Mouse (Mus musculus): Measurements from ENCODE around the gene Pxn. TPM values are rescaled to one million over a fixed set of nuclear protein-coding genes. Genes with fewer than 3 reads are reported as not detected.

Pxn gene
- polyA plus RNA-seq, 1 experiment from 2014 or later, result 20.6 TPM

- Histone ChIP-seq H3K4me3 (replicated peaks; ENCODE audit: low read length) (peak overlapping the region; percentile 84), H3K27me3 (replicated peaks; ENCODE audit: control insufficient read depth, insufficient read depth, low read length) (no peaks in the 10 kb centered on the region), H3K36me3 (ENCODE audit: control insufficient read depth, insufficient read depth) (no peaks in the 10 kb centered on the region), H3K27ac (ENCODE audit: low read length) (no peak overlapping the region), H3K4me2 (ENCODE audit: low read length) (peak overlapping the region; percentile 87), H3K9ac (replicated peaks; ENCODE audit: low read depth, low read length) (peak overlapping the region; percentile 89), H3K4me1 (replicated peaks; ENCODE audit: control insufficient read depth, insufficient read depth, low read length) (peaks cover 32% of the 10 kb centered on the region), H3K9me3 (ENCODE audit: control insufficient read depth, low read length) (no peaks in the 10 kb centered on the region)
- ATAC-seq, result no peak
- WGBS, result 27% methylated on average over 12 of the region's 12 CpGs
Measured at GRCm38 (mm10) chr5:115507267-115507980, 948 bp downstream of the Pxn start.

- peak overlapping the region; percentile 89 for H3K9ac ChIP-seq (replicated peaks; ENCODE audit: low read depth, low read length)
- no peaks in the 10 kb centered on the region for H3K9me3 ChIP-seq (ENCODE audit: control insufficient read depth, low read length)
- 33% methylated on average over 18 of the region's 18 CpGs for WGBS
- no peak overlapping the region for H3K27ac ChIP-seq (ENCODE audit: low read length)
- peak overlapping the region; percentile 87 for H3K4me2 ChIP-seq (ENCODE audit: low read length)
- no peaks in the 10 kb centered on the region for H3K27me3 ChIP-seq (replicated peaks; ENCODE audit: control insufficient read depth, insufficient read depth, low read length)
- peak overlapping the region; percentile 84 for H3K4me3 ChIP-seq (replicated peaks; ENCODE audit: low read length)
- H3K4me1 ChIP-seq (replicated peaks; ENCODE audit: control insufficient read depth, insufficient read depth, low read length), result peaks cover 32% of the 10 kb centered on the region
- ATAC-seq, result no peak
- no peaks in the 10 kb centered on the region for H3K36me3 ChIP-seq (ENCODE audit: control insufficient read depth, insufficient read depth)
Measured at GRCm38 (mm10) chr5:115507981-115508858, 1.7 kb downstream of the Pxn start.

GRCm38 (mm10) chr5:115508859-115509147 lies 2.3 kb downstream of the Pxn start:
- no peaks in the 10 kb centered on the region for H3K9me3 ChIP-seq (ENCODE audit: control insufficient read depth, low read length)
- ATAC-seq, result no peak
- no peaks in the 10 kb centered on the region for H3K36me3 ChIP-seq (ENCODE audit: control insufficient read depth, insufficient read depth)
- peak overlapping the region; percentile 87 for H3K4me2 ChIP-seq (ENCODE audit: low read length)
- H3K9ac ChIP-seq (replicated peaks; ENCODE audit: low read depth, low read length), result peak overlapping the region; percentile 89
- 36% methylated on average over 10 of the region's 10 CpGs for WGBS
- peak overlapping the region; percentile 84 for H3K4me3 ChIP-seq (replicated peaks; ENCODE audit: low read length)
- no peaks in the 10 kb centered on the region for H3K27me3 ChIP-seq (replicated peaks; ENCODE audit: control insufficient read depth, insufficient read depth, low read length)
- peaks cover 32% of the 10 kb centered on the region for H3K4me1 ChIP-seq (replicated peaks; ENCODE audit: control insufficient read depth, insufficient read depth, low read length)
- H3K27ac ChIP-seq (ENCODE audit: low read length), result no peak overlapping the region

- Histone ChIP-seq H3K9ac (replicated peaks; ENCODE audit: low read depth, low read length) (no peak overlapping the region; the same call in 1 of the 2 replicates), H3K27me3 (replicated peaks; ENCODE audit: control insufficient read depth, insufficient read depth, low read length) (no peaks in the 10 kb centered on the region), H3K36me3 (ENCODE audit: control insufficient read depth, insufficient read depth) (no peaks in the 10 kb centered on the region), H3K4me1 (replicated peaks; ENCODE audit: control insufficient read depth, insufficient read depth, low read length) (peaks cover 32% of the 10 kb centered on the region), H3K9me3 (ENCODE audit: control insufficient read depth, low read length) (no peaks in the 10 kb centered on the region), H3K27ac (ENCODE audit: low read length) (peak overlapping the region; percentile 3; the same call in 1 of the 2 replicates), H3K4me3 (replicated peaks; ENCODE audit: low read length) (no peak overlapping the region), H3K4me2 (ENCODE audit: low read length) (peak overlapping the region; percentile 87)
- 21% methylated on average over 15 of the region's 15 CpGs for WGBS
- peak; percentile 27; the same call in 1 of the 2 replicates for ATAC-seq
Measured at GRCm38 (mm10) chr5:115509321-115509761, 2.9 kb downstream of the Pxn start.

GRCm38 (mm10) chr5:115509790-115510689 lies 3.6 kb downstream of the Pxn start:
- Histone ChIP-seq H3K4me2 (ENCODE audit: low read length) (no peak overlapping the region), H3K36me3 (ENCODE audit: control insufficient read depth, insufficient read depth) (no peaks in the 10 kb centered on the region), H3K9me3 (ENCODE audit: control insufficient read depth, low read length) (no peaks in the 10 kb centered on the region), H3K4me3 (replicated peaks; ENCODE audit: low read length) (no peak overlapping the region), H3K4me1 (replicated peaks; ENCODE audit: control insufficient read depth, insufficient read depth, low read length) (peaks cover 38% of the 10 kb centered on the region), H3K27me3 (replicated peaks; ENCODE audit: control insufficient read depth, insufficient read depth, low read length) (no peaks in the 10 kb centered on the region), H3K27ac (ENCODE audit: low read length) (peak overlapping the region; percentile 3; the same call in 1 of the 2 replicates), H3K9ac (replicated peaks; ENCODE audit: low read depth, low read length) (no peak overlapping the region; the same call in 1 of the 2 replicates)
- no peak for ATAC-seq
- WGBS, result 55% methylated on average over 15 of the region's 15 CpGs

GRCm38 (mm10) chr5:115512375-115512774 lies 5.9 kb downstream of the Pxn start:
- Histone ChIP-seq H3K9me3 (ENCODE audit: control insufficient read depth, low read length) (no peaks in the 10 kb centered on the region), H3K27ac (ENCODE audit: low read length) (no peak overlapping the region), H3K27me3 (replicated peaks; ENCODE audit: control insufficient read depth, insufficient read depth, low read length) (no peaks in the 10 kb centered on the region), H3K4me3 (replicated peaks; ENCODE audit: low read length) (no peak overlapping the region), H3K4me2 (ENCODE audit: low read length) (no peak overlapping the region), H3K4me1 (replicated peaks; ENCODE audit: control insufficient read depth, insufficient read depth, low read length) (peaks cover 38% of the 10 kb centered on the region), H3K9ac (replicated peaks; ENCODE audit: low read depth, low read length) (no peak overlapping the region), H3K36me3 (ENCODE audit: control insufficient read depth, insufficient read depth) (no peaks in the 10 kb centered on the region)
- ATAC-seq, result no peak
- 93% methylated on average over 7 of the region's 7 CpGs for WGBS

- ATAC-seq, result no peak
- Histone ChIP-seq H3K4me1 (replicated peaks; ENCODE audit: control insufficient read depth, insufficient read depth, low read length) (peaks cover 29% of the 10 kb centered on the region), H3K4me3 (replicated peaks; ENCODE audit: low read length) (no peak overlapping the region), H3K27me3 (replicated peaks; ENCODE audit: control insufficient read depth, insufficient read depth, low read length) (no peaks in the 10 kb centered on the region), H3K4me2 (ENCODE audit: low read length) (no peak overlapping the region), H3K27ac (ENCODE audit: low read length) (no peak overlapping the region), H3K36me3 (ENCODE audit: control insufficient read depth, insufficient read depth) (no peaks in the 10 kb centered on the region), H3K9me3 (ENCODE audit: control insufficient read depth, low read length) (no peaks in the 10 kb centered on the region), H3K9ac (replicated peaks; ENCODE audit: low read depth, low read length) (no peak overlapping the region)
- 97% methylated on average over 14 of the region's 14 CpGs for WGBS
Measured at GRCm38 (mm10) chr5:115513246-115513645, 6.8 kb downstream of the Pxn start.

GRCm38 (mm10) chr5:115513721-115514120 lies 7.2 kb downstream of the Pxn start:
- H3K36me3 ChIP-seq (ENCODE audit: control insufficient read depth, insufficient read depth), result no peaks in the 10 kb centered on the region
- H3K4me2 ChIP-seq (ENCODE audit: low read length), result no peak overlapping the region
- no peak for ATAC-seq
- WGBS, result 95% methylated on average over 16 of the region's 16 CpGs
- H3K4me1 ChIP-seq (replicated peaks; ENCODE audit: control insufficient read depth, insufficient read depth, low read length), result peaks cover 24% of the 10 kb centered on the region
- no peaks in the 10 kb centered on the region for H3K27me3 ChIP-seq (replicated peaks; ENCODE audit: control insufficient read depth, insufficient read depth, low read length)
- no peak overlapping the region for H3K9ac ChIP-seq (replicated peaks; ENCODE audit: low read depth, low read length)
- no peak overlapping the region for H3K4me3 ChIP-seq (replicated peaks; ENCODE audit: low read length)
- no peak overlapping the region for H3K27ac ChIP-seq (ENCODE audit: low read length)
- H3K9me3 ChIP-seq (ENCODE audit: control insufficient read depth, low read length), result no peaks in the 10 kb centered on the region

- WGBS, result 84% methylated on average over 6 of the region's 6 CpGs
- Histone ChIP-seq H3K27ac (ENCODE audit: low read length) (no peak overlapping the region), H3K36me3 (ENCODE audit: control insufficient read depth, insufficient read depth) (no peaks in the 10 kb centered on the region)
Measured at GRCm38 (mm10) chr5:115514346-115514745, 7.9 kb downstream of the Pxn start.

More at GRCm38 (mm10) chr5:115514346-115514745, 7.9 kb downstream of the Pxn start:
- Histone ChIP-seq H3K4me3 (replicated peaks; ENCODE audit: low read length) (no peak overlapping the region), H3K4me1 (replicated peaks; ENCODE audit: control insufficient read depth, insufficient read depth, low read length) (peaks cover 18% of the 10 kb centered on the region), H3K27me3 (replicated peaks; ENCODE audit: control insufficient read depth, insufficient read depth, low read length) (no peaks in the 10 kb centered on the region), H3K9me3 (ENCODE audit: control insufficient read depth, low read length) (no peaks in the 10 kb centered on the region), H3K4me2 (ENCODE audit: low read length) (no peak overlapping the region), H3K9ac (replicated peaks; ENCODE audit: low read depth, low read length) (no peak overlapping the region)
- no peak for ATAC-seq

Measured in forebrain, embryonic 16.5 days (tissue).